Mouse (Mus musculus) hindbrain, embryonic 14.5 days (tissue): ENCODE data around the gene Sapcd1. TPM values are rescaled to one million over a fixed set of nuclear protein-coding genes. Genes with fewer than 3 reads are reported as not detected.
"Not testable (repeated sequence)": the region's sequence is repeated elsewhere in the genome, so short reads cannot be mapped to it uniquely, and the experiment has no call there.

Experiments
- ATAC-seq: fragments of 200-750 bp; cut with Nextera tagmentation; 2 replicates; pipeline ENCODE4 v1.8.0; 2017; ENCODE audit warnings: moderate number of reproducible peaks, mild to moderate bottlenecking, moderate TSS enrichment, moderate library complexity; ENCODE audit not compliant: low FRiP score
- DNase-seq: peaks from one replicate; pipeline ENCODE4 v3.0.0-alpha.2; 2015; ENCODE audit warnings: low spot score
- H3K27ac ChIP-seq: fragments of 300-500 bp; sonication (generic); 2 replicates; pipeline ENCODE4 v1.5.1; 2014; ENCODE audit warnings: mild to moderate bottlenecking, moderate library complexity
- H3K27me3 ChIP-seq: fragments of 300-500 bp; sonication (generic); 2 replicates; pipeline ENCODE4 v1.6.1; 2014; ENCODE audit warnings: mild to moderate bottlenecking, low read length, mixed read lengths; ENCODE audit not compliant: control insufficient read depth, insufficient read depth
- H3K36me3 ChIP-seq: fragments of 300-500 bp; sonication (generic); replicated peaks from 2 replicates; pipeline ENCODE4 v1.6.1; 2014; ENCODE audit not compliant: control insufficient read depth, insufficient read depth
- H3K4me1 ChIP-seq: fragments of 300-500 bp; sonication (generic); replicated peaks from 2 replicates; pipeline ENCODE4 v1.6.1; 2014; ENCODE audit warnings: antibody characterized with exemption, low read length, mixed read lengths; ENCODE audit not compliant: control insufficient read depth, insufficient read depth
- H3K4me2 ChIP-seq: fragments of 300-500 bp; sonication (generic); replicated peaks from 2 replicates; pipeline ENCODE4 v1.6.1; 2014; ENCODE audit warnings: mild to moderate bottlenecking, moderate library complexity
- H3K4me3 ChIP-seq: fragments of 300-500 bp; sonication (generic); replicated peaks from 2 replicates; pipeline ENCODE4 v1.5.1; 2014; ENCODE audit warnings: mild to moderate bottlenecking, low read length
- H3K9ac ChIP-seq: fragments of 300-500 bp; sonication (generic); 2 replicates; pipeline ENCODE4 v1.6.1; 2014
- H3K9me3 ChIP-seq: fragments of 300-500 bp; sonication (generic); 2 replicates; pipeline ENCODE4 v1.6.1; 2016; ENCODE audit warnings: low read length; ENCODE audit not compliant: control insufficient read depth
- WGBS: fragments of 180-500 bp; shearing (Covaris S2); extraction: QIAGEN DNeasy Blood & Tissue Kit; methylation state at CpG from one replicate; pipeline ENCODE4 v1.1.7; 2014; 5-methylcytosine and 5-hydroxymethylcytosine counted together
- polyA plus RNA-seq: library from polyadenylated mRNA; unstranded; fragments of >200 nt; fragmentation: Nextera tagmentation; extraction: Ambion mirVana; gene quantifications from 2 replicates; pipeline ENCODE4 v1.2.1, GENCODE M21; 2014

Gene Sapcd1
- polyA plus RNA-seq, 1 experiment from 2014 or later = 1.4 TPM

GRCm38 (mm10) chr17:34997142-34997483, 30.7 kb downstream of the Sapcd1 start:
- Histone ChIP-seq H3K27me3 (no peaks in the 10 kb centered on the region), H3K36me3 (no peaks in the 10 kb centered on the region), H3K9me3 (no peaks in the 10 kb centered on the region), H3K27ac (no peak overlapping the region), H3K9ac (no peak overlapping the region), H3K4me3 (no peak overlapping the region), H3K4me1 (peaks cover 4% of the 10 kb centered on the region; the same call in 1 of the 2 replicates), H3K4me2 (no peak overlapping the region)
- 85% methylated on average over 5 of the region's 5 CpGs for WGBS
- DNase-seq (no peak), ATAC-seq (no peak)

GRCm38 (mm10) chr17:34996411-34997141, 31.2 kb downstream of the Sapcd1 start:
- Histone ChIP-seq H3K4me1 (no peaks in the 10 kb centered on the region), H3K27ac (no peak overlapping the region), H3K9me3 (no peaks in the 10 kb centered on the region), H3K27me3 (no peaks in the 10 kb centered on the region), H3K4me2 (no peak overlapping the region), H3K4me3 (no peak overlapping the region), H3K9ac (no peak overlapping the region), H3K36me3 (no peaks in the 10 kb centered on the region)
- no peak for DNase-seq
- 90% methylated on average over 12 of the region's 14 CpGs for WGBS
- no peak for ATAC-seq

- H3K27me3 ChIP-seq, H3K9ac ChIP-seq, H3K36me3 ChIP-seq, DNase-seq, H3K4me3 ChIP-seq, H3K4me1 ChIP-seq, H3K9me3 ChIP-seq, H3K27ac ChIP-seq, H3K4me2 ChIP-seq, ATAC-seq: not testable (repeated sequence)
- WGBS = 97% methylated on average over 4 of the region's 4 CpGs
Measured at GRCm38 (mm10) chr17:34995927-34996326, 31.9 kb downstream of the Sapcd1 start.

- WGBS = 89% methylated on average over 4 of the region's 4 CpGs
- DNase-seq, H3K4me3 ChIP-seq, H3K27me3 ChIP-seq, H3K4me1 ChIP-seq, H3K36me3 ChIP-seq, H3K9ac ChIP-seq, ATAC-seq, H3K4me2 ChIP-seq, H3K9me3 ChIP-seq, H3K27ac ChIP-seq: not testable (repeated sequence)
Measured at GRCm38 (mm10) chr17:34995192-34995591, 32.6 kb downstream of the Sapcd1 start.

GRCm38 (mm10) chr17:34994751-34995150, 33.1 kb downstream of the Sapcd1 start:
- Histone ChIP-seq H3K27ac (no peak overlapping the region), H3K36me3 (0 out of 2 replicates have a peak, but pooled peaks cover 5% of the 10 kb centered on the region), H3K27me3 (no peaks in the 10 kb centered on the region), H3K4me3 (no peak overlapping the region), H3K4me2 (no peak overlapping the region), H3K4me1 (no peaks in the 10 kb centered on the region), H3K9me3 (no peaks in the 10 kb centered on the region), H3K9ac (no peak overlapping the region)
- DNase-seq (no peak), ATAC-seq (no peak)

GRCm38 (mm10) chr17:34984218-34984617, 43.6 kb downstream of the Sapcd1 start:
- 69% methylated on average over 2 of the region's 2 CpGs for whole genome bisulfite sequencing
- peaks cover 26% of the 10 kb centered on the region for H3K36me3 ChIP-seq
- no peaks in the 10 kb centered on the region for H3K9me3 ChIP-seq
- H3K27ac ChIP-seq = no peak overlapping the region
- no peak overlapping the region for H3K9ac ChIP-seq
- no peak overlapping the region for H3K4me2 ChIP-seq
- DNase-seq (peak; percentile 58), ATAC-seq (no peak)
- H3K4me1 ChIP-seq = peaks cover 14% of the 10 kb centered on the region
- no peaks in the 10 kb centered on the region for H3K27me3 ChIP-seq
- H3K4me3 ChIP-seq = no peak overlapping the region

- Histone ChIP-seq H3K4me3 (peak overlapping the region; percentile 65), H3K36me3 (peaks cover 19% of the 10 kb centered on the region), H3K9me3 (no peaks in the 10 kb centered on the region), H3K4me1 (peaks cover 14% of the 10 kb centered on the region), H3K9ac (peak overlapping the region; percentile 78), H3K4me2 (peak overlapping the region; percentile 96), H3K27ac (peak overlapping the region; percentile 96; the same call in 1 of the 2 replicates), H3K27me3 (no peaks in the 10 kb centered on the region)
- ATAC-seq = peak; percentile 24; the same call in 1 of the 2 replicates
- DNase-seq = no peak
- WGBS = under 1% methylated on average over 15 of the region's 15 CpGs
Measured at GRCm38 (mm10) chr17:34982328-34982727, 45.5 kb downstream of the Sapcd1 start.

GRCm38 (mm10) chr17:34981690-34982180, 46.1 kb downstream of the Sapcd1 start, which contains the start of gene Lsm2:
TSS of gene Lsm2 (plus strand) at chr17:34981862.
- peak; percentile 94 for ATAC-seq

GRCm38 (mm10) chr17:34980655-34981054, 47.2 kb downstream of the Sapcd1 start:
- H3K4me3 ChIP-seq = peak overlapping the region; percentile 65
- peak overlapping the region; percentile 78 for H3K9ac ChIP-seq
- DNase-seq (peak; percentile 31), ATAC-seq (no peak)
- peak overlapping the region; percentile 96 for H3K4me2 ChIP-seq
- H3K27ac ChIP-seq = 0 out of 2 replicates have a peak overlapping the region, but pooled peaks have one; percentile 26
- 19% methylated on average over 2 of the region's 2 CpGs for WGBS
- no peaks in the 10 kb centered on the region for H3K27me3 ChIP-seq
- peaks cover 14% of the 10 kb centered on the region for H3K4me1 ChIP-seq
- no peaks in the 10 kb centered on the region for H3K9me3 ChIP-seq
- peaks cover 7% of the 10 kb centered on the region for H3K36me3 ChIP-seq

More at GRCm38 (mm10) chr17:34981690-34982180, 46.1 kb downstream of the Sapcd1 start, which contains the start of gene Lsm2:
- peak; percentile 89 for DNase-seq
- H3K9me3 ChIP-seq = no peaks in the 10 kb centered on the region
- peak within 1 kb of the TSS; percentile 65 for H3K4me3 ChIP-seq
- peak within 1 kb of the TSS; percentile 96 for H3K4me2 ChIP-seq
- under 1% methylated on average over 58 of the region's 58 CpGs for WGBS
- H3K36me3 ChIP-seq = peaks cover 18% of the 10 kb centered on the region
- H3K27ac ChIP-seq = peak within 1 kb of the TSS; percentile 96
- H3K9ac ChIP-seq = peak within 1 kb of the TSS; percentile 78
- H3K4me1 ChIP-seq = peaks cover 14% of the 10 kb centered on the region
- no peaks in the 10 kb centered on the region for H3K27me3 ChIP-seq
